Mouse (Mus musculus) heart, adult 2 months (tissue): ENCODE data around the gene Ap4s1.
"Not testable (repeated sequence)": the region's sequence is repeated elsewhere in the genome, so short reads cannot be mapped to it uniquely, and the experiment has no call there.

Source experiments
- CTCF ChIP-seq: fragments of 200-600 bp; IDR thresholded peaks from 2 replicates; pipeline ENCODE4 v1.8.1; 2022; ENCODE audit warnings: antibody characterized with exemption, mild to moderate bottlenecking, moderate library complexity
- POLR2A ChIP-seq: fragments of 200-500 bp; IDR thresholded peaks from 2 replicates; pipeline ENCODE4 v1.6.1; 2011; ENCODE audit warnings: mild to moderate bottlenecking, low read depth, low read length, control low read depth; ENCODE audit not compliant: insufficient read depth

GRCm38 (mm10) chr12:51692870-51693269, 2.0 kb downstream of the Ap4s1 start:
- not testable (repeated sequence) for TF ChIP-seq POLR2A, CTCF
